Mouse (Mus musculus) gastrocnemius, postnatal 4 days (tissue): ENCODE results near the gene Jmjd6. TPM values are rescaled to one million over a fixed set of nuclear protein-coding genes. Genes with fewer than 3 reads are reported as not detected.
"Not testable (repeated sequence)": the region's sequence is repeated elsewhere in the genome, so short reads cannot be mapped to it uniquely, and the experiment has no call there.

Source experiments
- DNase-seq, 2 experiments: peaks; one replicate each; pipeline ENCODE4 v3.0.0; 2021 to 2022; ENCODE audit warnings: low spot score in 2 of 2, mixed read lengths in 2 of 2
- total RNA-seq, 2 experiments: library from RNA; stranded (reverse); gene quantifications; 2 replicates each; pipeline ENCODE4 v1.2.3; 2021

Jmjd6 gene
- total RNA-seq, 2 experiments from 2014 or later: 35.6 to 39.7 TPM

DNA sequence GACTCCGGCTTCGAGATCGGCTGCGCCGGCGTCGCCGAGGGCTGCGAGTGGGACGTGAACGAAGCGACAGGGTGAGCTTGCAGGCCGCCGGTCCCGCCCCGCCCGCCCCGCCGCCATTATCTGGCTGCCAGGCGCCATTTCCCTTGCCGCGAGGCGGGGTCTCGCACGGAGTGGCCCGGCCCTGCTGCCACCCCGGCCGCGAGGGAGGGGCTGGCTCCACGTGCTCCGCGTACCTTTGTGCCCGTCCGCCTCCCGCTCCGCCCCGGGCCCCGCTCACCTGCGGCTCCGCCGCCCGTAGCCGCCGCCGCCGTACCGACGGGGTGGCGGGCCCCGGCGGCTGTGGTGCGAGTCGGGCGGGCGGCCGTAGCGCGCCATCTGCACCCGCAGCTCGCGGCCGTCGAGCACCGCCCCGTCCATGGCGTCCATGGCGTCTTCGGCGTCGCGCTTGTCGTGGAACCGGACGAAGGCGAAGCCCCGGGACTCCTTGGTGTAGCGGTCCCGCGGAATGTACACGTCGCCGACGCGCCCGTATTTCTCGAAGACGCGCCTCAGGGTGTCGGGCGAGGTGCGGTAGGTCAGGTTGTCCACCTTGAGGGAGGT lies 9.1 kb upstream of the Jmjd6 start, which contains the start of gene Mfsd11:
Gene Mfsd11 (plus strand): TSS at position 150 of the 600 bp plus-strand sequence.
- peak; percentile 69 to 84 for DNase-seq

DNA sequence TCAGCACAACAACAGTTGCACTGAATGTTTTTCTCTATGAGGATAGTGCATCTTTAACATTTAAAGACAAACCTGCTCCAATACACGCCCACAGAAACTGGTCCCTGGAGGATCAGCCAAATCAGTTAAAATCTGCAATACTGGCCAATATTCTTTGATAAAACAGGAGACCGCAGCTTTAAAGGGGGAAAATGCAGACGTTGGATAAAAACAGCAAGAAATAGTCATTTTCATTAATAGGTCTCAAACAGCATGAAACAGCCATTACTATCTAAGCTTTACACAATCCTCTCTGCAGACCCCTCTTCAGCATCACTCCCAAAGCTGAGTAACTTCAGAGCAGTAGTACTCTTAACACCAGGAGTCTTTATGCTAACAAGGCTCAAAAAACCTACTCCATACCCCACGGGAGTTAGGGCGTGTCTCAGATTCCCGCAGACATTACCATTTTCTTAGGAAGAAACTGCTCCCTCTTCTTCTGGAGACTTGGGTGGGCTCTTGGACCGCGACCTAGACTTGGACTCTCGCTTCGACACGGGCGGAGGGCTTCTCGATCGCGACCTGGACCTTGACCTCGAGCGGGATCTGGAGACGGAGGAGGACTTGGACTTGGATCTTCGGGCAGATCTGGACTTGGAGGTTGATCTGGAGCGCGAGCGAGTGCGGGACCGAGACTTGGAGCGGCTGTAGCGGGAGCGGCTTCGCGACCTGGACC lies 8.5 kb upstream of the Jmjd6 start:
- DNase-seq: no peak

DNA sequence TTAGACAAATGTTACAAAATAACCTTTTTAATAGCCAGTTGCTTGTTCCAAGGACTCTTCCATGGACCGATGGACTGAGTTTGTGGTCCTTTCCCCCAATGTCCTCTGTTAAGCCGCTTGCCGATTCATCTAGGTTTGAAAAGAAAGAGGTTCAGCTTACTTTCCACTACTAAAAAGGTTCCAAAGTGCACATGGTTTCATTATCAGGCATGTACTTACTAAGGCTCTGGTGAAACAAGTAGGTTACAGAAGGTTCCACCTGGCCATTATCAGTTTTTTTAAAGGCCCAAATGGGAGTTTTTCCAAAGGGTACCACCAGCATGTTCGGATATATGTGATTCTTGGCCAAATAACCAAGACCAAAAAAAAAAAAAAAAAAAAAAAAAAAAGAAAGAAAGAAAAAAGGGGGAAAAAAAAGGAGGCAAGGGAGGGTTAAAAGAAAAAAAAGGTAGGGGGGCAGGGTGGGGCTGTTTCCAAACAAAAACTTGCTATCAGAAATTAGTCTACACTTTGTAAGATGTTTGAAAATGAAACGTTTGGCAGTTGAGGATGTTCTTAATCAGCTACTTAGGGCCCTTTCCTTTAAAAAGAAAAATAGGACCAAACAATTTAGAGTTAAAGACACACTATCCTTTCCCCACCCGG lies 7.7 kb upstream of the Jmjd6 start:
- no peak for DNase-seq

DNA sequence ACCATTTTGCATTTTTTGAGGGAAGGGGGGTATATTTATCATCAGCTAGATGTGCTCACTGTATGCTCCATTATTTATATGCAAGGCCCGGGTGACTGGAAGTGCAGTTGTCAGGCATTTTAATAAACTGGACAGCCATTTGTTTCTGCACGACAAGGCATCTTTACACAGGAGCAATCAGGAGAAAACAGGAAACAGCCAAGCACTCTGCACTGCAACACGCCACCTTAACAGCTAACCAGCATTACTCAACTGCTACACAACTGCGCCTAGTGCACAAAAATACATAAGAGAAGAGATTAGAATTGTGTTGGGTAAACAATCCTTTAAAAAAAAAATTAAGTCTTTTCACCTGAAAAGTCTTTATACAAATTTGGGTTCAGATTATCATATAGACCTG lies 6.8 kb upstream of the Jmjd6 start:
- no peak for DNase-seq

DNA sequence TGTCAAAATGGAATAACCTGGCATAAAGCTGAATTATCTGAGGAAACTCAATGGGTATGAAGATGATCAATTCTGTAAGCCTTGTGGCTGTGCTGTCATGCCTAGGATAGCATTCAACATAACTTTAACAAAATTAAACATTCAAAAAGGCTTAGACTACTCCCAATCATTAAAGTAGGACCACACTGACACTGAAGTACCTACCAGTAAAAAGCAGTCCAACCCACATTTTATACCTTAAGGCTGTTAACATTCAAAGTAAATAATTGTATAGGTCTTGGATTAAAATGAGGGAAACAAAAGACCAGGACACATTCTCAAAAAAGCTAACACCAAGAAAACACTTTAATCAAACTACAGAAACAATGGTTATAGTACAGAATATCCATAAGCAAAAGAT lies 6.3 kb upstream of the Jmjd6 start:
- no peak for DNase-seq

DNA sequence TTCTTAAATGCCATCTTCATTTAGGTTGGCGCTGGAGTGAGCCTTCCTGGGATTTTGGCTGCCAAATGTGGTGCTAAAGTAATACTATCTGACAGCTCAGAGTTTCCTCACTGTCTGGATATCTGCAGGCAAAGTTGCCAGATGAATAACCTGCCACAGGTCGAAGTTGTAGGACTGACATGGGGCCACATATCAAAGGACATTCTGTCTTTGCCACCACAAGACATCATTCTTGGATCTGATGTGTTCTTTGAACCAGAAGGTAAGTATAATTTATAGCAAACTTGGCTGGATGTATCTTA lies 5.6 kb upstream of the Jmjd6 start:
- not testable (repeated sequence) for DNase-seq

DNA sequence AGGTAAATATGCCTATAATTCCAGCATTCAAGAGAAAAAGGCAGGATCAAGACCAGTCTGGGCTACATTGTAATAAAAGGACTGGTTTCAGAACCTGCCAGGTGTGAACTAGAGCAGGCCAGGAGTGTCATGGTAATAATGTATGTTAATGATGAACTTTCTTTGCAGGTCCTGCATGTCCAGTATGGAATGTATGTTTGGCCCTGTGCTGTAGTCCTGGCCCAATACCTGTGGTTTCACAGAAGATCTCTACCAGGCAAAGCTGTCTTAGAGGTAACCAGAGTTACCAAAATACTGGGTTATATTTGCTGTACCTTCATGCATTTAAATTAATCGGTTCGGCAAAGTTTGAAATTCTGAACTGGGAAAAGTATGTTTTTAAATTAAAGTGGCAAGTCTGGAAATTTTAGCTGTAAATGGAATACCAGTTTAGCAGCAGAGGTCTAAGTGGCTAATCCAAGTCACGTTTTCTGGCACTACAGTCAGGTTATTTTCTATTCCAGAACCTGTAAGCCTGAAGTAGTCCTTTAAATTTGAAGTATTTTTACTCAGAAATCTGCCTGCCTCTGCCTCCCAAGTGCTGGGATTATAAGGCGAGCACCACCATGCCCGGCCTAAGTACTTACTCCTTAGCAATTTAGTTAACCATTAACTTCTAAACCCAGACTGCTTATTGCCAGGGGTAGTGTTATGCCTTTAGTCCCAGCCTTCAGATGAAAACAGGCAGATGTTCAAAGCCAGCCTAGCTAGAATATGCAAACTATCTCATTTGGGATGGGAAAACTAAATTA lies 5.0 kb upstream of the Jmjd6 start:
- no peak for DNase-seq

DNA sequence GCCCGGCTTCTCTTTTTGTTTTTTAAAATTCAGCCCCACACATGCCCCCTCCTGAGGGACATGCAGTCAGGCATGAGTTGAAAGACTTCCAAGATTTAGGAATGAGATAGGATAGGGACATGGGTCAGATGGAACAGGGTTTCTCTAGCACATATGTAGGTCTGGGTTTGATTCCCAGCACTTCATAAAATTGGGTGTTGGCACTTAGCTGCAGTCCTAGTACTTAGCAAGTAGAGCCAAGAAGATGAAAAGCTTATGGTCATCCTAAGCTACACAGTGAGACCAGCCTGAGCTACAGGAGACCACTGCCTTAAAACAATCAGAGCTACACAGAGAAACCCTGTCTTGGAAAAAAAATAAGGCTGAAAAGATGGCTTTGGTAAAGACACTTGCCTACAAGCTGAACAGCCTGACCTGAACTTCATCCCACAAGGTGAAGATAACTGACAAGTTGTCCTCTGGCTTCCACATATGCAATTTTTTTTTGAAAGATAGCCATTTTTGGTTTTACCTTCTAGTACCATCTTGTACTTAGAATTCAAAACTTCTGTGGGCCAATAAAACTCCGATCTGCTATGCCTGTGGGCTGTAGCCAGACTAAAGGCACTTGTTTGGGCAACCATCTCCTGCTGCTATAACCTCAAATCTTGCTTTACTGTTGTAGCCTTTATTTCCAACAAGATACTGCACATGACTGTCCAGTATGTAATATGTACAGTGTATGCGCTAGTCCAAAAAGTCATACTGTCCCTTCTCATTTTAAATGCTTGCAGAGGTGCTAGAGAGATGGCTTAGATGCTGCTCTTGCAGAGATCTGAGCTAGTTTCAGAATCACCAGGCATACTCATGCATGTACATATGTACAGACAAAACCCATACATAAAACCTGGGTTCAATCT lies 4.2 kb upstream of the Jmjd6 start:
- DNase-seq: no peak

DNA sequence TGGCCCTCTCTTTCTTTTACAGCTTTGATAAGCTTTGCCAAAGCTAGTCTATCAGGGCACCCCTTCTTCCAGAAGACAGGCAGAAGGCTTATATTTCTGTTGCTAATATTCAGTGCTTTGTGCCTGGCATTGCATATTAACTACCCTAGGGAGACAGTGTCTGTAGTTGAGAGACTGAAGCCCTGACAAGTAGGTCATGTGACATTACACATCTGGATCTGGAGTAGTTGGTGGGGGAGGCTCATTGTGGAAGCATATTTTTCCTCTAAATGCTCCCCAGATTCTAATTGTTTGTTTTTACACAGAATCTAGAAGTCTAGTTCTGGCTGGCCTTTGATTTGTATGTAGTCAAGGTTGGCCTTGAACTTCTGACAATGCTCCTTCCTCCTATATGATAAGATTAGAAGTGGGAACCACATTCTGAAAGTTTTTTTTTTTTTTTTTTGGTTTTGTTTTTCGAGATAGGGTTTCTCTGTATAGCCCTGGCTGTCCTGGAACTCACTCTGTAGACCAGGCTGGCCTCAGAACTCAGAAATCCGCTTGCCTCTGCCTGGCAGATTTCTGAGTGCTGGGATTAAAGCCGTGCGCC lies 3.4 kb upstream of the Jmjd6 start:
- DNase-seq: no peak

DNA sequence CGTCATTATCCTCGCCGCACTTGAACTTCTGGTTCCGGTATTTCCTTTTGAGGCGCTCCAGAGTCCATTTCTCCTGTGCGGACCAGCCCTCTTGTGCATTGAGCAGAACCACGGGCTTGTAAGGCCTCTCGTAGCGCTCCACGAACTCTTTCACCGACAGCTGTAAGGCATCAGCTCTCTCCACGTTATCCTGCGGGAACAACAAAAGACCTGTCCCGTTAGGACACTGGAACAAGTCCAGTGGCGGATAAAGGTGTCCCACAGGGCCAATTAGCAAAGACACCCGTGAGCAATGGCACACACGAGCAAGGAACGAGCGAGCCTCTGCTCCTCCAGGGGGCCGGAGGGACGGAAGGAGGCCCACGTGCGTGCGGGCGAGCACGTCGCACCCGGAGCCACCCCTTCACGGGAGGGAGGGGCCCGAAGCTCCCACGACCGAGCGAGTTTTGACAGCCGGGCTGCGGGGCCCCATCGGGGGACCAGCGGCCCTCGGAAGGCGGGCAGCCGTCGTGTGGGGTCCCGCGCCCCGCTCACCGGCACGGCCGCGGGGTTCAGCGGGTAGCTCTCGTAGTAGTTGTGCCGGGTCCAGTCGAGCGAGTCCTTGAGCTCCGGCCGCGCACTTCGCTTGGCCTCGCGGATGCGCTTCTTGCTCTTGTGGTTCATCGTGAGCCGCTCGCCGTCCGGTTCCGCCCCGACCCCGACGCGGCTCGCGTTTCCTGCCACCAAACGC lies 553 bp downstream of the Jmjd6 start:
- DNase-seq: peak; percentile 63 to 74

DNA sequence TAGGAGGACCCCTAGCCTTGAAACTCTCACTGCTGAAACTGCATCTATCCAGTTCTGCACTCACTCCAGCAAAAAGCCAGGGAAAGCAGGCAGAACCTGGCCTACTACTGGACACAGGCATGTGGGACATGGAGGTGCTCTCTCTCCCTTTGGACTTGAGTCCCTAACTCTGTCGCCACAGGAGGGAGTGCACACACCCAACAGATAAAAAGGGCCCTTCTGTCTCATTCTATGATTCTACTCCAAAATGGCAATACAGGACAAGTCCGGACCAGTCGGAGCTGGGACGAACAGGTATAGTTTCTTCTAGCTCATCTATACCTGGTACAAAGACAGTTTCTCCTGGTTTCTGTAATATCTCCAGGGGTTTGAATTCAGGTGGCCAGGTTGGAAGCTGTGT lies 2.5 kb downstream of the Jmjd6 start:
- DNase-seq: no peak

DNA sequence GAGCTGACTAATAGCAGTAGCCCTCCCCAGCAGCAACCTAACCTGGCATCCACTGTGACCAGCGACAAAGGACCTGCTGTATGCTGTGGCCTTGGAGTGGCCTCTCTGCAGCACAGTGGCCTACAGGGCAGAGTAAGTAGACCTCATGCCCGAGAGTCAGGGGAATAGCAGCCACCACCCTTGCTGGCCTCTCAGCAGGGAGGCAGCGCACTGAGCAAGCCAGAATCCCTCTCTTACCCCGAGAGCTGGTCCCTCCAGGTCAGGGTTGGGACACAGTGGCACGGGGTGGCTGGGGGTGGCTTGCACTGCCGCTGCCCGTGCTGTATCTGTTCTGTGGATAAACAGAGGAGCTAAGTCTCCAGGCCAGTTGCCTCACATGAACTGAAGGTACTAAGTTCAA lies 3.6 kb downstream of the Jmjd6 start:
- no peak for DNase-seq

DNA sequence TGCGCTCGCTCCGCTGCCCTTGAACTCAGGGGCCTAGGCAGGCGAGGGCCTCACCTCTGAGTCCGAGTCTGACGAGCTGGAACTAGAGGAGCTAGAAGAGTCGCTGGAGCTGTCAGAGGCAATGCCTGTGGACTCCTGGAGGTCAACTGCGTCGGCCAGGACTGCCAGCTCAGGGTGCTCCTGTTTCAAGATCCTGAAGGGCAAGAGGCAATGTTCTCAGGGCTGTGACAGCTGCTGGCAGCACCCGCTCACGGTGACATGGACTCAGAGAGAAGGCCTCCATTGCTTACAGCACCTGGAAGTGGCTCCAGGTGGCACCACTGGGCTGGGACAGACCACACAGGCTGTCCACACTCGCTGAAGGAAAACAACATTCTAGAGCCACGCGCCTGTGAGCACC lies 4.3 kb downstream of the Jmjd6 start:
- DNase-seq: no peak

DNA sequence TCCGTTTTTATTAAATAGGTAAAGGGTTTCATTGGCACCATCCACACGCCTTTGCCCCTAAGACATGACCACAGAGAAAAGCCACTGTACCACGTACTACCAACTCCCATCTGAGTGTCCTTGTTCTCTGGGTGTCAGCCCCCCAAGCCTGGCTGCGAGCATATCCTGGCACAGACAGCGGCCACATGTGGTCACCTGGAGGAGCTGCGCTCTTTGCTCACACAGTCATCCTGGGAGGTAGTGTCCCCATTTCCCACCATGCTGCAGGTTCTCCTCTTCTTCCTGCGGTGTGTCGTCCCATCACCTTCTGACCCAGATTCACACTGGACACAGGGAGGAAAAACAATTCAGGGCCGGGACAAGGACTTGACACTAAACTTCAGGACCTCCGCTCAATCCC lies 5.8 kb downstream of the Jmjd6 start:
- DNase-seq: no peak

DNA sequence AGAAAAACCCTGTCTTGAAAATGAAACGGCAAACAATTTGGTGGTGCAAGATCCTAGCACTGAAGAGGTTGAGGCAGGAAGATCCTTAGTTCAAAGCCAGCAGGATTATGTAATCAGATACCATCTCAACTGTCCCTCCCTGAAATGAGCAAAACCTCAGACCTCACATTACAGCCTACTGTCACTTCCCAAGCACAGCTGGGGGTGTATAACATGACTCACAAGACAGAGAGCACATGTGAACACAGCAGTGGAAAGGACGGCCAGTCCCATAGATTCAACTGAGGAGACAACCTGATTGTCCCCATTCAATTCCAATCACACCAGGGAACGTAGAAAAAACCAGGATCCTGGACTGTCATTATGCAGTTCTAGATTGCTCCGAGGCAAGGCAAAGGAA lies 7.0 kb downstream of the Jmjd6 start:
- DNase-seq: no peak

DNA sequence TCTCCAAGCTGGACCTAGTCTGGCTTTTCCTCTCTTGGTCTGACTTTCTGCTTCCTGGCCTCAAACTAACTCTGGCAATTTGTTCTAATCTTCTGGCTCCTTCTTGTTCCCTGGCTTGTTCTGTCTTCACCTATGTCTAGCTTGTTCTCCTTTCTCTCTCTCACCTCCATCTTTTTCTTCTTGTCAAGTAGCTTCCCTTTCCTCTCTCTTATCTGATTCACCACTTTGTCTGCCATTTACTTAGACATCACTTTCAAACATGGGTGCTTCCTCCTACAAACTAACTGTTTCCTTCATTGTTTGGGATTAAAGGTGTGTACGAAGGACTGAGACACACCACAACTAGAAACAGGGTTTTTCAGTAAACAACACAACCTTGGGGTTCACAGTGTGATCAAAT lies 8.3 kb downstream of the Jmjd6 start:
- DNase-seq: no peak

DNA sequence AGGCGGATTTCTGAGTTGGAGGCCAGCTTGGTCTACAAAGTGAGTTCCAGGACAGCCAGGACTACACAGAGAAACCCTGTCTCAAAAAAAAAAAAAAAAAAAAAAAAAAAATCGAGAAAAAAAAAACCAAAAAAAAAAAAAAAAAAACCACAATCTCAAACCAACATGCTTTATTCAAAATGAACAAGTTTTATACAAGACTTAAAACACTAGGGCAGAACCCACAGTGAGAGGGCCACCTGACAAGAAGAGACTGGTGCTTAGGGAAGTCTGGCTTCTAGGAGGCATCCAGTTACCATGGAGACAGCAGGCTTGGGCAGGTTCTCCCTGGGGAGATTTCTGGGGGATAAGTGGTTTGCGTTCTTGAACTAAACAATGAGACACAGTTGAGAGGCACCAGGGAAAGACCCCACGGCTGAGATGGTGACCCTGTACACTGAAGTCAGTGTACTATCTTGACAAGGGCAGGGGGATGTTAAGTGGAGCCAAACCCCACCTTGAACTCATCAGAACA lies 11.0 kb downstream of the Jmjd6 start:
- no peak for DNase-seq

DNA sequence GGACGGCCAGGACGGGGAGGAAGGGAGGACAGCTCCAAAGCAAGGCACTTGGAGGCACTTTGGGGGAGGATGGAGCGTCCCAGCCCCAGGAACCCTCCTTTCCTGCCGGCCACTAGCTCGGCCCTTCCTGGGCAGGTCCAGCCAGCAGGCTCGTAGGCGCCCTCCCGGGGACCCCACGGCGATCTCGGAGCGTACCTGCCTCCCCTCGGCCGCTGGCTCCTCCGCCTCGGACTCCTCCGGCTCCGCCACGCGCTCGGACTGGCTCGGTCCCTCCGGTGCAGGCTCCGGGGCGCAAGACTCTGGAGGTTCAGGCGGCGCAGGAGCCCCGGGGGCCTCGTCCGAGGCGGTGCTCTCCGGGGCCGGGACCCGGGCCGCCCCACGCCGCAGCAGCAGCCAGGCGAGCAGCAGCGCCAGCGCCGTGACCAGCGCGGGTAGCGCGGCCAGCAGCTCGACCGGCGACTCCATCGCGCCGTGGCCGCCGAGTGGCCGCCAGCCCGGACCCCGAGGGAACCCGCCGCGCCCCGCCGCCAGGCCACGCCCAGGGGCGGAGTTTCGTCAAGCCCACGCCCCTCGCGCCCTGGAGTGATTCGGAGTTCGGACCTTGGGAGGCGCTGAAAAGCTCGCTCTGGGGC lies 15.6 kb downstream of the Jmjd6 start, which contains the start of gene Mxra7:
Gene Mxra7 (minus strand): TSS at position 513 of the 632 bp plus-strand sequence.
- peak; percentile 89 to 91 for DNase-seq
